ENCODE assay signal across 18 mouse cellular contexts in the genomic region with DNA sequence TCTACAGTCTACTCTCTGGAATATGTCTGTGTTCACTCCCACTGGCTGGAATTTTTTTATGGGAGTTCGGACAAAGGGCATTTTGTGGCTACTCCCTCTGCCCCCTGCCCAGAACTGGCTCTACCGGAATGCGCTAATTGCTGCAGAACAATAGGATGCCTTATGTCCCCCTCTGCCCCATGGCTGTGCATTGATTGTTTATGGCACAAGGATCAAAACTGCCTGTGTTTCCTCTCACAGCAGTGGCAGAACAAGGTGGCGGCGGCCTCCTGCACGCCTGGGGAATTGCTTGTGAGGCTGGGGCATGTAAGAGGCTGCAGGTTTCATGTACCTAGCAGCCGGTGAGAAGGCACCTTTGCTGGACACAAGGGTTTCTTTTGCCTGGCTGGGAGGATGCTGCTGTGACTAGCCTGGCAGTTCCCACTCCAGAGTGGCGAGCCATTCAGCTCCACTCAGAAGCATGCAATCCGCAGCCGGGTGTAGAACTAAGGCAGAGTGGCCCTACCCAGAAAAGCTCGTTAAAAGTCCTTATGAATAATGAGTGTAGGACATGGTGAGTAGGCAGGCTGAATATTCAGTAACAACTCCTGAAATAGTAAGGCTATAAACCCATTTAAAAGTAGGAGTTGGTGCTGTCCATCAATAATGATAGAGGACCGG. TPM values are rescaled to one million over a fixed set of nuclear protein-coding genes. Genes with fewer than 3 reads are reported as not detected.
DNase-seq lines count a peak whose midpoint lies in the region; ATAC-seq and TF ChIP-seq lines count a peak whose summit lies in the region.
"Had no signal": no experiment of that assay in that cellular context is flagged by ENCODE, and none has a peak within 500 bp of the region (broad histone marks: within the 10 kb centered on the region; RNA-seq: fewer than 3 reads in every experiment).

No protein-coding gene starts in this region.

- intact Hi-C loops in gastrocnemius, postnatal 36 days (cut with DNase I) = no loop called here

- no peak for TF ChIP-seq POLR2A in cerebellum, adult 2 months (IDR thresholded peaks at IDR 0.05; ENCODE audit: borderline replicate concordance, insufficient read depth, low read length)

- H3K27ac ChIP-seq in kidney, embryonic 14.5 days (ENCODE audit: low read depth, low read length) = peak overlapping the region; percentile 42; the same call in 1 of the 2 replicates
- H3K27ac ChIP-seq in limb, embryonic 13.5 days = peak overlapping the region; percentile 72
- H3K27ac ChIP-seq in cerebellum, adult 2 months (ENCODE audit: insufficient read depth, low read length) = no peak overlapping the region
- H3K27ac ChIP-seq: midbrain, embryonic 15.5 days had no signal

- no peak overlapping the region for H3K9ac ChIP-seq in kidney, embryonic 14.5 days (ENCODE audit: low read depth, low read length)
- no peak overlapping the region for H3K9ac ChIP-seq in limb, embryonic 13.5 days
- H3K9ac ChIP-seq: midbrain, embryonic 15.5 days had no signal

- H3K4me1 ChIP-seq in kidney, embryonic 14.5 days (ENCODE audit: control insufficient read depth, insufficient read depth, low read length) = no peaks in the 10 kb centered on the region
- H3K4me1 ChIP-seq in limb, embryonic 13.5 days = peaks cover 26% of the 10 kb centered on the region
- no peaks in the 10 kb centered on the region for H3K4me1 ChIP-seq in cerebellum, adult 2 months (ENCODE audit: control insufficient read depth, insufficient read depth, low read length)
- H3K4me1 ChIP-seq: midbrain, embryonic 15.5 days had no signal

- peak; percentile 62; the same call in 1 of the 2 replicates for ATAC-seq in kidney, embryonic 14.5 days (ENCODE audit: low FRiP score, low TSS enrichment)
- ATAC-seq in limb, embryonic 13.5 days (ENCODE audit: low FRiP score, low read depth) = no peak
- ATAC-seq: midbrain, embryonic 15.5 days had no signal

- no peak overlapping the region for H3K4me3 ChIP-seq in kidney, embryonic 14.5 days (ENCODE audit: low read length)
- no peak overlapping the region for H3K4me3 ChIP-seq in limb, embryonic 13.5 days
- H3K4me3 ChIP-seq in cerebellum, adult 2 months (replicated peaks; ENCODE audit: insufficient read depth, low read depth, low read length) = no peak overlapping the region
- H3K4me3 ChIP-seq: midbrain, embryonic 15.5 days had no signal

- no peaks in the 10 kb centered on the region for H3K36me3 ChIP-seq in kidney, embryonic 14.5 days (ENCODE audit: control insufficient read depth, insufficient read depth, low read length)
- H3K36me3 ChIP-seq in limb, embryonic 13.5 days = no peaks in the 10 kb centered on the region
- H3K36me3 ChIP-seq: midbrain, embryonic 15.5 days had no signal

- no peaks in the 10 kb centered on the region for H3K9me3 ChIP-seq in kidney, embryonic 14.5 days (ENCODE audit: control insufficient read depth, low read length)
- no peaks in the 10 kb centered on the region for H3K9me3 ChIP-seq in limb, embryonic 13.5 days
- H3K9me3 ChIP-seq: midbrain, embryonic 15.5 days had no signal

- no peaks in the 10 kb centered on the region for H3K27me3 ChIP-seq in kidney, embryonic 14.5 days (ENCODE audit: control insufficient read depth, insufficient read depth, low read length)
- H3K27me3 ChIP-seq in limb, embryonic 13.5 days = no peaks in the 10 kb centered on the region
- no peaks in the 10 kb centered on the region for H3K27me3 ChIP-seq in cerebellum, adult 2 months (ENCODE audit: control insufficient read depth, insufficient read depth, low read length)
- H3K27me3 ChIP-seq: midbrain, embryonic 15.5 days had no signal

- 35% methylated on average over 12 of the region's 12 CpGs for WGBS in kidney, embryonic 14.5 days
- 40% methylated on average over 12 of the region's 12 CpGs for WGBS in limb, embryonic 13.5 days
- WGBS in cerebellum, adult 2 months = 66% methylated on average over 12 of the region's 12 CpGs

- no peak overlapping the region for H3K4me2 ChIP-seq in kidney, embryonic 14.5 days (replicated peaks; ENCODE audit: low read depth, low read length)
- H3K4me2 ChIP-seq in limb, embryonic 13.5 days (replicated peaks) = no peak overlapping the region
- H3K4me2 ChIP-seq: midbrain, embryonic 15.5 days had no signal

- no peak for TF ChIP-seq CTCF in cerebellum, adult 2 months (IDR thresholded peaks at IDR 0.05; ENCODE audit: borderline replicate concordance, insufficient read depth, low read depth, low read length)

- DNase-seq in kidney, adult 8-10 months = no peak
- DNase-seq in WW6 (ENCODE audit: low read depth, low spot score) = peak; percentile 20
- DNase-seq in embryo, embryonic 9.5 days (ENCODE audit: extremely low spot score) = peak; percentile 39
- no peak for DNase-seq in gastrocnemius, postnatal 36 days
- DNase-seq in thymus, postnatal 0 days (ENCODE audit: low spot score) = no peak
- DNase-seq in cerebellum, adult 2 months = no peak
- DNase-seq: cerebellum, adult 9-10 months; heart, postnatal 14 days; kidney, adult 2 months; lung, postnatal 36 days; right cerebral cortex, postnatal 25 days had no signal

RNA-seq across cellular contexts. Expression of gene Tekt3, which starts 21.3 kb away (rescaled TPM):
- not detected in 2 replicates for polyA plus RNA-seq in kidney, embryonic 14.5 days (2014; fragmentation: Nextera tagmentation; extraction: Ambion mirVana)
- polyA plus RNA-seq in limb, embryonic 13.5 days (2015; fragmentation: Nextera tagmentation; extraction: Ambion mirVana) = 0.34 and 0.37 TPM in 2 replicates
- not detected for total RNA-seq in gastrocnemius, postnatal 36 days (2021)
- polyA plus RNA-seq in thymus, postnatal 0 days (2015; fragmentation: Nextera tagmentation; extraction: Ambion mirVana) = 0.06 TPM in 1 of 2 replicates, not detected in the other
- not detected in 2 replicates for polyA plus RNA-seq in cerebellum, adult 2 months (2012; rRNA removed)
- total RNA-seq: adrenal gland, postnatal 4 days; heart, postnatal 14 days; liver, adult 2 months had no signal
- polyA plus RNA-seq: kidney, adult 2 months; liver, adult 2 months; midbrain, embryonic 15.5 days; neural tube, embryonic 14.5 days; stomach, embryonic 14.5 days had no signal

Comparison
In these comparisons a context has a peak if more than half of its experiments do, and no peak if none do; other contexts are left out.
1. DNase-seq: peak in WW6 (single experiment) and embryo, embryonic 9.5 days (single experiment); none in kidney, adult 8-10 months (0 of 2), gastrocnemius, postnatal 36 days (0 of 2), thymus, postnatal 0 days (single experiment) and cerebellum, adult 2 months (0 of 2).